Mouse (Mus musculus) lung, postnatal 14 days (tissue): ENCODE data around the gene Il9r.

Source experiments
- DNase-seq: peaks from one replicate; pipeline ENCODE4 v3.0.0; 2021

Gene Il9r

GRCm38 (mm10) chr11:32200075-32200601 is at the start of gene Il9r:
TSS of gene Il9r (minus strand) at chr11:32200279.
- no peak for DNase-seq

- no peak for DNase-seq
Measured at GRCm38 (mm10) chr11:32248350-32248749, 48.3 kb upstream of the Il9r start.

DNA sequence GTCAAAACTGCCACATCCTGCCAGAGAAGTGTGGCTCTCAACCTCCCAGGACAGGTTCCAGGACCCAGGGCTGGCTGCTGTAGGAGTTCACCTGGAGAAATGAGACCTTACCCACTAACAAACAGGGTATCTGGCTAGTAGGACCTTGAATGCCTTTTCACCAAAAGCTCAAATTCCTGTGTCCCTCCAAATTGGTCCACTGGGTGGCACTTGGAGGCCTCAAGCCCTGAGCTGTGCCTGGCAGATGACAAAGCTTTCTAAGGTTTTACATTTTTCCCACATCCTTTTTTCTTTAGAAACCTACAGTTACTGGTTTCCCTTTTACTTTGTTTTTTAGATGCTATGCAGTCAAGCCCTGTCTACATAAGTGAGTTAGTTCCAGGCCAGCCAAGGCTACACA is 47.0 kb upstream of the Il9r start:
- DNase-seq = no peak

GRCm38 (mm10) chr11:32245614-32246013 is 45.5 kb upstream of the Il9r start:
- no peak for DNase-seq

DNA sequence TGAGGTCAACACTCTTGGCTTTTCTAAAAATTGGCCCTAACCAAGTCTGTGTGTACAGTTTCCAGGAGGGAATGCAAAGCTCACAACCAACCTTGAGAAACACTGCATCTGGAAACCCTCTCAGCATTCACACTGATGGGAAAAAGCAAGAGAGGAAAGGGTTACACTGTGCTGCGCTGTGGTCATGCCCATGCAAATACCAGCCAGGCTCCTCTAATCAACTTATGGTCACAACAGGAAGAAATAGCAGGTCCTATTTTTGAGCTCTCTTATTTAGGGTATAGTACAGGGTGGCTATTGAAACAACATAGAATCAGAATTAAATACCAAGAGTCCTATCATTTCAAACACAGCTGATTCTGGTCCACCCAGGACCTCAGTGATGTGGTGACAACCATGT is 44.5 kb upstream of the Il9r start:
- DNase-seq = no peak

GRCm38 (mm10) chr11:32244064-32244463 is 44.0 kb upstream of the Il9r start:
- DNase-seq = no peak

DNA sequence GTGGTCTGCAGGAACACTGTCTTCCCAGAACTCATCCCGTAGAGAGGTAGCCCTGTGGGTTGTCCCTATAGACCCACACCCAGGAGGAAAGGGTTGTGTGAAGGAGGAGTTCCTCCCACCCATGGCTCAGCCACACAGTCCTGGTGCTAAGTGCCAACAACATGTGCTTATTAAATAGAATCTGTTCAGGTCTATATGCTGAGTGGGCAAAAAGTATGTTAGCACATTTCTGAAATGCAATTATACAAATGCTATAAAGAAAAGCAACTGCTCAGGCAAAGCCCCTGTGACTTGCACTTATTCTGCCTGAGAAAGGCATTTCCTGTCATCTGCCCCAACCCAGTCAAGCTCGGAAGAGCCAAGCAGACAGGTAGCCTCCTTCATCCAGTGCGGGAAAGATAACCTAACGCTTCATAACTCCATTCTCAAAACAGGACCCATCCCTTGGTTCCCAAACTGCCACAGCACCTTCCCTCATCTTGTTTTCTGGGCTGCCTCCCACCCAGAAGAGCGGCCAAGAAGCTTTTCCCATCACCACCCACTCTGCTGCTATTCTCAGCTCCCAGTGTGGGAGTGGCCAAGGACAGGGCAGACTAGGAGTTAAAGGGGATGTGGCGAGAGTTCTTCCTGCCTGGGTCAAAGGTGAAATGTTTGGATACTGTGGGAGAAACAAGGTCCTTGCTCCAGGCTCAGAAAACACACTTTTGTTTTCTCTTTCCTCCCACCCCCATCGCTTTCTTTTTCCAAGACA is 43.3 kb upstream of the Il9r start:
- DNase-seq = no peak

DNA sequence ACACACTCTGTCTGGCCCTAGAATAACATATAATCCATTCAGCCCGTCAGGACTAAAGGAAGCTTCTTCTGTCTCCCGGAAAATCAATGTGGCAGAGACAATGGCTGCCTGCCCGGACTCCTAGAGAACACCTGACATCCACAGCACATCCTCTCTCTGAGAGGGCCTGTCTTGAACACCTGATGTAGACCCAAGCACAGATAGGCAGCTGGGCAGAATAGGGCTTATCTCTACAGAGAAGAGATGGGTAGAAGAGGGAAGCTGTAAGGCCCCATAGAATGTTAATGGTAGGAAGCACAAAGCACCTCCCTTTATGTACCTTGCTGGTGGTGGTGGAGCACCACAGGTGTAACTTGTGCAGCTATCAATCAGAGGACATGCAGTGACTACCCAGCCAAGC is 42.1 kb upstream of the Il9r start:
- DNase-seq = no peak

- no peak for DNase-seq
Measured at GRCm38 (mm10) chr11:32241391-32241790, 41.3 kb upstream of the Il9r start.

DNA sequence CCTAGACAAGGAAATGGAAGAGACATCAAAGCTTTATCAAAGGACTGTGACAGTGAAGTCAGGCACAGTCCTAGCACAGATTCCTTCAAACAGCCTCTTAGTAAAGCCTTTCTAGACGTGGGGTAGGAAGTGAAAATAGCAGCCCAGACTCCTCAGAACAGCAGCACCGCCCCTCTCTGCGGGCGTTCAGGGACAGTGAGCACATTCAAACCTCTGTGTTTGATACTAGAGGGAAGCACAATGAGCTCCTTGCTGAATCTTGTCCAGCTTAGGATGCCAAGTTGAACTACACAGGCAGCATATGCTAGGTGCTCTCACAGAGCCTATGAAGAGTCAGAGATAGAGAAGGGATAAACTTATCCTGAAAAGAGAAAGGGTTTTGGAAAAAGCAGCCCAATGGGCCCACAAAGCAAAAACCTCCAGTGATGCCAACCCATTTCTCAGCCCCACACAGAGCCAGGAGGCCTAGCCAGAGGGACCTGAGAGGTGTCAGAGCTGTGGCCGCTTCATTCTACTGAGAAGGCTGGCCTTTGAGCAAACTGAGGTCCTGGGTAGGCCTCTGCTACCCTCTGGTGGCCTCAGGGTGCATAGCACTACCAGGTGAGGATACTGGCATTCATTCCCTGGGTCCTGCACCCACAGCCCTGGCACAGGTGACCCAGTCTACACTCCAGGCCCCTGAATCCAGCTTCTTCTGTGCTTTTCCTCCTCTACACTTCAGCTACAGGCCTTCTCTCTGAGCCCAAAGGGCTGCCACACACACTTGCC is 38.2 kb upstream of the Il9r start:
- peak; percentile 79 for DNase-seq

- no peak for DNase-seq
Measured at GRCm38 (mm10) chr11:32237411-32237795, 37.3 kb upstream of the Il9r start.

GRCm38 (mm10) chr11:32236712-32237410 is 36.8 kb upstream of the Il9r start:
- peak; percentile 71 for DNase-seq

DNA sequence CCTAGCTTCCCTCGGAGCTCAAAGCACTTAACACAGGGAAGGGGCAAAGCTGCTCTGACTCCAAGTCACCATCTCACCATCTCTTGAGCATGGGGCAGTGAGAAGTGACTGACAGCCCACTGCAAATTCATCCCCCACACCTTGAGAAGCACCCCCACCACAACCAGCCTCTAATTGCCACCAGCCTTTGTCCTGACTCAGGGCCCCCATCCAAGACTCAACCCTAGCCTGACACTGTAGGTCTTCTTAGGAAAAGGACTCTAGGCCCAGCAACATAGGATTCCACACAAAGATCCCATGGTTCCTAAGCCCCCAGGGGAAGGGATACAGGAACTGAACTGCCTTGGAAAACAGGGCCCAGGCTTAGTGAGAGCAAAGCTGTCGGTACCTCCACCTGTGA is 36.1 kb upstream of the Il9r start:
- DNase-seq = no peak

GRCm38 (mm10) chr11:32235646-32236045 is 35.6 kb upstream of the Il9r start:
- peak; percentile 68 for DNase-seq

- DNase-seq = no peak
Measured at GRCm38 (mm10) chr11:32234816-32235485, 34.9 kb upstream of the Il9r start.

DNA sequence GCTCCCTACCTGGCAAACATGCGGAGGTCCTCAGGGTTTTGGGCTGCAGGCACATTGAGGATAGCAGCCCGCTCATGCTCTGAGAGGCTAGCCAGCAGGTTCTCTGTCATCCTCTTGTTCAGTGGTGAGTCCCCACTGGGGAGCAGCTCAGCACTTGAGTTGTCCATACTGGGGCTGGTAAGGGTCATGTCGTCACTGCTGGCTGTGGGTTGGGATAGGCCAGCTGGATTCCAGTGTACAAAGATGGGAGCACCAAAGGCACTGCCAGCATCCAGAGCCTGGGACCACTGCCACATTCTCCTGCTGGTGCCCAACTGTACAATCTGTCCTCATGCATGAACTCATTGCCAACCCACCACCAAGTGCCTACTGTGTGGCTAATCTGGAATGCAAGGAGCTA is 33.8 kb upstream of the Il9r start:
- no peak for DNase-seq

- DNase-seq = no peak
Measured at GRCm38 (mm10) chr11:32232848-32233247, 32.8 kb upstream of the Il9r start.

DNA sequence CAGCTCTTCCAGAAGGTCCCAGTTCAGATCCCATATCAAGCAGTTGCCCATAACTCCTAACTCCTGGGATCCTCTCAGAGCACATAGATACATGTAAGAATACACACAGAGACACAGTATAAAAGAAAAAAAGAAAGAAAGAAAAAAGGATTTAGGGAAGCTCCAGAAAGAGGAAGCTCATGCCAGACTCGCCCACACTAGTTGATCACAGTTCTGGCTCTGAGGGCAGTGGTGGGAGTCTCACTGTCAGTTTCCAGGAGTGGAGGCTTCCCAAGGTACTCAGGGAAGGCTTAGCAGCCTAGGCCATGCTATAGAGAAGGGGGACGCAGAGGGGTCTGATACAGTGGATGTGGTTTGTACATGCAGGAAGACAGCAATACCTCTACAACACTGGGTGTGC is 31.0 kb upstream of the Il9r start:
- no peak for DNase-seq

GRCm38 (mm10) chr11:32230220-32230619 is 30.1 kb upstream of the Il9r start:
- DNase-seq = peak; percentile 26

DNA sequence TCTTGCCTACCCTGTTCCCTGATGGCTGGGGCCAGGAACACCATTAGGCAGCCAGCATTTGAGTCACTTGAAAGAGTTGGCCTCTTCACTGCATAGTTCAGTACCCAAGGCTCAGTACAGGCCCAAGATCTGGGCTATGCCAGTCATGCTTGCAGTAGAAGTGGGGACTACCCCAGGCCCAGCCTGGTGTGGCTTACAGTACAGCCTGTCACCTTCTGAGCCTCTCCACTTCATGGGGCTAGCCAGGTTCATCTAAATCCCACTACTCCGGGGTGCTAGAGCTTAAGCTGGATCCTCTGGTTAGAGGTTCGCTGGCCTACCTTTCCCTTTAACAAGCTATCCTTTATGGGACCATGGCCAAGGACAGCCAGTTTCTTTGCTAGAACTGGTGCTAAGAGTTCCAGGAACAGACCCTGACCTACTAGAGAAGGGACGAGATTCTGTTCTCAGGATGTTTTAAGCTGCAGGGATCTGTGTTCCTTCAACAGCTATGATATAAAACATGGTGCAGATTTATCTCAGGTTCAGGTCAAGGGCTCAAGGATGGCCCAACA is 28.3 kb upstream of the Il9r start:
- no peak for DNase-seq

DNA sequence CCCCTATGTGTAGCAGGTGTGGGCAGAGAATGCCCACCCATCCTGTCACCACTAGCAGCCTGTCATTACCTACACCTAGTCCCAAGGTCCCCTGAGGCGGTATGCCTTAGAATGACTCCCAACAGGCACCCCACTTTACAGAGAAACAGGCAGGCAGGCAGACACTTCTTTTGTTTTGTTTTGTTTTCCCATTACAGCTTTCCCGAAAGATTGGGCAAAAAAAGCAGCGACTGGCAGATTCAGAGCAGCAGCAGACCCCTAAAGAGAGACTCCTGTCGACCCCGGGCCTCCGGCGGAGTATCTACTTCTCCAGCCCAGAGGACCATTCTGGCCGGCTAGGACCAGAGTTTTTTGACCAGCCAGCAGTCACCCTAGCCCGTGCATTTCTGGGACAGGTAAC is 27.5 kb upstream of the Il9r start:
- no peak for DNase-seq

- DNase-seq = no peak
Measured at GRCm38 (mm10) chr11:32227041-32227440, 27.0 kb upstream of the Il9r start.
